Mouse (Mus musculus) CH12.LX (cell line): ENCODE measurements at regions not wholly inside any gene's neighbourhood (a gene's known extent, or its start where the extent isn't known, plus 50 kb on each side); places are given as distances from the start of the nearest gene placed in this dataset.

Experiments used
- DNase-seq: peaks from one replicate; pipeline ENCODE4 v3.0.0-alpha.2; 2013; ENCODE audit errors: extremely low read depth
- H3K27ac ChIP-seq: 2 replicates; pipeline ENCODE4 v1.5.1; 2012; ENCODE audit warnings: low read depth, mild to moderate bottlenecking, control low read depth, moderate library complexity; ENCODE audit not compliant: insufficient read depth
- H3K27me3 ChIP-seq: replicated peaks from 2 replicates; pipeline ENCODE3; 2012; ENCODE audit warnings: inconsistent platforms
- H3K36me3 ChIP-seq, 2 experiments: replicated peaks in 1 of 2; 2 replicates each; pipeline versions ENCODE3 to v1.6.1; 2012; ENCODE audit warnings: inconsistent platforms in 1 of 2, low read length in 1 of 2, mild to moderate bottlenecking in 1 of 2, mixed read lengths in 1 of 2, moderate library complexity in 1 of 2; ENCODE audit not compliant: control insufficient read depth in 1 of 2, insufficient read depth in 1 of 2
- H3K4me1 ChIP-seq, 2 experiments: 2 replicates each; pipeline ENCODE4 v1.6.1; 2012; ENCODE audit warnings: inconsistent platforms in 1 of 2, moderate library complexity in 1 of 2; ENCODE audit not compliant: insufficient read depth in 2 of 2, control insufficient read depth in 1 of 2
- H3K4me2 ChIP-seq: 2 replicates; pipeline ENCODE4 v1.6.1; 2012; ENCODE audit warnings: low read depth, mild to moderate bottlenecking, control low read depth; ENCODE audit not compliant: poor library complexity, insufficient read depth, severe bottlenecking
- H3K4me3 ChIP-seq, 3 experiments: fragments of 150-350 bp in 1 of 3; sonication (generic) in 1 of 3; replicated peaks in 1 of 3; 2 replicates each; pipeline versions ENCODE3 to v1.5.1; 2011 to 2012; ENCODE audit warnings: low read depth in 2 of 3, low read length in 2 of 3, mild to moderate bottlenecking in 2 of 3, moderate library complexity in 2 of 3, control low read depth in 1 of 3, improper control_type of control experiment in 1 of 3, inconsistent platforms in 1 of 3, mixed read lengths in 1 of 3; ENCODE audit not compliant: poor library complexity in 1 of 3
- H3K79me2 ChIP-seq: replicated peaks from 2 replicates; pipeline ENCODE4 v1.6.1; 2012; ENCODE audit warnings: mild to moderate bottlenecking, moderate library complexity; ENCODE audit not compliant: control insufficient read depth, poor library complexity, insufficient read depth, severe bottlenecking; ENCODE audit errors: extremely low read depth
- H3K9ac ChIP-seq: 2 replicates; pipeline ENCODE4 v1.6.1; 2012; ENCODE audit warnings: low read depth, mild to moderate bottlenecking, control low read depth, moderate library complexity; ENCODE audit not compliant: insufficient read depth
- H3K9me3 ChIP-seq: replicated peaks from 2 replicates; pipeline ENCODE3; 2012; ENCODE audit warnings: low read length, inconsistent platforms, mixed read lengths
- BHLHE40 ChIP-seq: IDR thresholded peaks from 2 replicates; pipeline ENCODE4 v1.6.1; 2011; ENCODE audit warnings: mild to moderate bottlenecking, low read depth, low read length, improper control_type of control experiment
- CHD2 ChIP-seq: IDR thresholded peaks from 2 replicates; pipeline ENCODE4 v1.6.1; 2011; ENCODE audit warnings: low read length, improper control_type of control experiment
- CTCF ChIP-seq, 2 experiments: IDR thresholded peaks in 1 of 2; conservative IDR thresholded peaks in 1 of 2; 2 replicates each; pipeline ENCODE4 v1.5.1; 2011 to 2012; ENCODE audit warnings: low read depth in 2 of 2, low read length in 2 of 2, improper control_type of control experiment in 1 of 2, inconsistent platforms in 1 of 2, mild to moderate bottlenecking in 1 of 2, moderate library complexity in 1 of 2
- E2F4 ChIP-seq: IDR thresholded peaks from 2 replicates; pipeline ENCODE4 v1.6.1; 2011; ENCODE audit warnings: low read depth, low read length, improper control_type of control experiment; ENCODE audit not compliant: insufficient replicate concordance
- EP300 ChIP-seq: IDR thresholded peaks from 2 replicates; pipeline ENCODE4 v1.6.1; 2011; ENCODE audit warnings: low read length, improper control_type of control experiment
- GABPA ChIP-seq: IDR thresholded peaks from 2 replicates; pipeline ENCODE4 v1.6.1; 2012; ENCODE audit warnings: low read depth, low read length, improper control_type of control experiment, inconsistent platforms; ENCODE audit not compliant: insufficient replicate concordance
- HCFC1 ChIP-seq: IDR thresholded peaks from 2 replicates; pipeline ENCODE4 v1.6.1; 2012; ENCODE audit warnings: low read depth, mild to moderate bottlenecking, inconsistent platforms, low read length, improper control_type of control experiment
- IRF4 ChIP-seq: IDR thresholded peaks from 2 replicates; pipeline ENCODE4 v1.6.1; 2014; ENCODE audit warnings: low read depth, mild to moderate bottlenecking, inconsistent platforms, low read length, improper control_type of control experiment
- JUND ChIP-seq: conservative IDR thresholded peaks from 2 replicates; pipeline ENCODE4 v1.6.1; 2011; ENCODE audit warnings: low read depth, low read length, improper control_type of control experiment
- MAFK ChIP-seq: IDR thresholded peaks from 2 replicates; pipeline ENCODE4 v1.6.1; 2011; ENCODE audit warnings: low read length, improper control_type of control experiment; ENCODE audit not compliant: insufficient replicate concordance
- MAZ ChIP-seq: IDR thresholded peaks from 2 replicates; pipeline ENCODE4 v1.6.1; 2012; ENCODE audit warnings: low read depth, mild to moderate bottlenecking, inconsistent platforms, low read length, improper control_type of control experiment, moderate library complexity
- MYC ChIP-seq: IDR thresholded peaks from 2 replicates; pipeline ENCODE4 v1.6.1; 2011; ENCODE audit warnings: low read depth, mild to moderate bottlenecking, improper control_type of control experiment, low read length
- NELFE ChIP-seq: IDR thresholded peaks from 2 replicates; pipeline ENCODE4 v1.6.1; 2011; ENCODE audit warnings: low read depth, low read length, improper control_type of control experiment
- NRF1 ChIP-seq: IDR thresholded peaks from 2 replicates; pipeline ENCODE4 v1.6.1; 2014; ENCODE audit warnings: low read depth, mild to moderate bottlenecking, inconsistent platforms, low read length, improper control_type of control experiment, moderate library complexity
- POLR2A ChIP-seq: IDR thresholded peaks from 2 replicates; pipeline ENCODE4 v1.6.1; 2011; ENCODE audit warnings: low read depth, mild to moderate bottlenecking, improper control_type of control experiment, low read length
- POLR2AphosphoS2 ChIP-seq: IDR thresholded peaks from 2 replicates; pipeline ENCODE4 v1.6.1; 2011; ENCODE audit warnings: low read depth, low read length, improper control_type of control experiment
- RAD21 ChIP-seq: IDR thresholded peaks from 2 replicates; pipeline ENCODE4 v1.6.1; 2011; ENCODE audit warnings: low read depth, mild to moderate bottlenecking, low read length, improper control_type of control experiment, moderate library complexity
- RCOR1 ChIP-seq: conservative IDR thresholded peaks from 2 replicates; pipeline ENCODE4 v1.6.1; 2012; ENCODE audit warnings: low read depth, mild to moderate bottlenecking, inconsistent platforms, low read length, improper control_type of control experiment
- SIN3A ChIP-seq: IDR thresholded peaks from 2 replicates; pipeline ENCODE4 v1.6.1; 2012; ENCODE audit warnings: low read length, improper control_type of control experiment, inconsistent platforms
- SMC3 ChIP-seq: IDR thresholded peaks from 2 replicates; pipeline ENCODE4 v1.6.1; 2011; ENCODE audit warnings: low read depth, low read length, improper control_type of control experiment
- UBTF ChIP-seq: IDR thresholded peaks from 2 replicates; pipeline ENCODE4 v1.6.1; 2012; ENCODE audit warnings: low read depth, mild to moderate bottlenecking, inconsistent platforms, low read length, improper control_type of control experiment, moderate library complexity
- USF2 ChIP-seq: conservative IDR thresholded peaks from 2 replicates; pipeline ENCODE4 v1.6.1; 2011; ENCODE audit warnings: low read depth, low read length, improper control_type of control experiment
- ZC3H11A ChIP-seq: IDR thresholded peaks from 2 replicates; pipeline ENCODE4 v1.6.1; 2012; ENCODE audit warnings: low read depth, mild to moderate bottlenecking, inconsistent platforms, low read length, improper control_type of control experiment
- ZKSCAN1 ChIP-seq: IDR thresholded peaks from 2 replicates; pipeline ENCODE4 v1.6.1; 2012; ENCODE audit warnings: low read depth, inconsistent platforms, low read length, improper control_type of control experiment, borderline replicate concordance
- ZMIZ1 ChIP-seq: IDR thresholded peaks from 2 replicates; pipeline ENCODE4 v1.6.1; 2012; ENCODE audit warnings: low read depth, mild to moderate bottlenecking, inconsistent platforms, low read length, improper control_type of control experiment
- dilution Hi-C: fragments of 300-500 bp; cut with MboI; formaldehyde crosslinking; loops from 2 replicates; pipeline ENCODE4 v1.14.3; 2020; ENCODE audit warnings: low sequenced_read_pairs; ENCODE audit not compliant: extremely low pct_unique_long_range_greater_than_20kb, extremely low pct_ligation_motif_present
- in situ Hi-C: fragments of 300-500 bp; cut with MboI; formaldehyde crosslinking; loops from 3 replicates; pipeline ENCODE4 v1.14.3; 2019; ENCODE audit warnings: low sequenced_read_pairs, low pct_ligation_motif_present, low pct_unique_long_range_greater_than_20kb, mixed read lengths

DNA sequence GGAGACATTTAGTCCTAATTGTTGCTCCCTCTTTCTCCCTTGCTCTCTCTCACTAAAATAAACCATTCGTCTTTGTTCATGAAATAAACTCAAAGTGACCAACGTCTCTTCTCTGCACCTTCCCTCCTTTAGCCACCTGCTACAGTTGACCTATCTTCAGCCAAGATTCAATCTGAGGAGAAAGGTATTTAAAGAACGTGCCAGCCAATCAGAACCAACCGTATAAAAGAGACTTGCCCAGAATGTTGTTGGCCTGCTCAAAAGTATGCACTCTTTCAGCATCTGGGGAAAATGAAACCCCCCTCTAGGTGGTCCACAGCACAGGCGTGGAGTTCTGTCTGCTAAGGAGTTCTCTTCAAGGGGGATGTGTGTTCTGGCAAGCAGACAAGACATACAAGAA, 60.0 kb upstream of the Fer start:
- no peak for TF ChIP-seq IRF4
- TF ChIP-seq HCFC1 = no peak
- TF ChIP-seq UBTF = no peak
- no peaks in the 10 kb centered on the region for H3K27me3 ChIP-seq
- no peaks in the 10 kb centered on the region for H3K9me3 ChIP-seq
- H3K4me2 ChIP-seq = no peak overlapping the region
- peaks cover 0 to 4% of the 10 kb centered on the region in 2 experiments; a peak in 1 of 4 replicates for H3K4me1 ChIP-seq
- in situ Hi-C loops = no loop called here
- H3K79me2 ChIP-seq = no peaks in the 10 kb centered on the region
- dilution Hi-C loops = no loop called here
- no peak for DNase-seq
- H3K36me3 ChIP-seq = no peaks in the 10 kb centered on the region
- H3K4me3 ChIP-seq = no peak overlapping the region
- no peak overlapping the region for H3K27ac ChIP-seq
- H3K9ac ChIP-seq = no peak overlapping the region

DNA sequence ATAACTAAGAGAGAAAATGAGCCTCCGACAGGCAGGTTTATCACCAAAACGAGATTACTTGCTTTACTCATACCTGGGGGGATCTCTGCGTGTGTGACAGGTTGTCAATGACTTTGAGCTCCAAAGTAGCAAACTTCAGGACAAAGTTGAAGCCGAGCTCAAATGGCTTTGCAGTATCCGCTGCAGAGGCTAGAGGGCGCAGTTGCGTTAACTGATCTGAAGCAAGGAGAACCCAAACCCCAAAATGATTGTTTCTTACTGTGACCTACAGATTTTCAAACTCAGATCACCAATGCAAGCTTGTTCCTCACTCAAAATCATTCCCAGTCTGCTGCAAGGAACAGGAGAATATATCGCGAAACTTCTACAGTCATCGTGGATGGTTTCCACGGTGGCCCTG, 59.3 kb upstream of the Fer start:
- peaks cover 0 to 4% of the 10 kb centered on the region in 2 experiments; a peak in 1 of 4 replicates for H3K4me1 ChIP-seq
- H3K36me3 ChIP-seq = no peaks in the 10 kb centered on the region
- H3K4me3 ChIP-seq = no peak overlapping the region
- no peak overlapping the region for H3K4me2 ChIP-seq
- H3K9me3 ChIP-seq = no peaks in the 10 kb centered on the region
- H3K79me2 ChIP-seq = no peaks in the 10 kb centered on the region
- no peak overlapping the region for H3K9ac ChIP-seq
- TF ChIP-seq EP300 (no peak), ZKSCAN1 (no peak), ZC3H11A (peak; percentile 65), E2F4 (no peak), JUND (no peak), BHLHE40 (no peak), CHD2 (no peak), MYC (no peak), USF2 (no peak), RAD21 (peak; percentile 85), UBTF (no peak), NELFE (peak; percentile 56; the same call in 1 of the 2 replicates), SMC3 (peak; percentile 85), SIN3A (0 out of 2 replicates have a peak, but pooled peaks have one; percentile 39), RCOR1 (0 out of 2 replicates have a peak, but pooled peaks have one; percentile 52), NRF1 (no peak), POLR2A (no peak), CTCF (conservative IDR thresholded peaks at IDR 0.05 in 1 of 2, IDR thresholded peaks at IDR 0.05 in 1 of 2; ENCODE audit: low read depth in 2 of 2, low read length in 2 of 2) (peak; percentile 81 to 86), ZMIZ1 (no peak), MAZ (no peak), GABPA (no peak), POLR2AphosphoS2 (no peak), MAFK (no peak)
- in situ Hi-C loops = no loop called here
- dilution Hi-C loops = no loop called here
- no peak overlapping the region for H3K27ac ChIP-seq
- no peaks in the 10 kb centered on the region for H3K27me3 ChIP-seq
- peak; percentile 69 for DNase-seq
